Mouse (Mus musculus) frontal cortex, postnatal 10 days (tissue): ENCODE measurements around the gene BC049352.

Experiments used
- DNase-seq, 2 experiments: peaks; one replicate each; pipeline ENCODE4 v3.0.0; 2022; ENCODE audit warnings: low spot score in 2 of 2, mixed read lengths in 1 of 2

BC049352 gene

GRCm38 (mm10) chr9:45299231-45300006 is 117.6 kb downstream of the BC049352 start:
- DNase-seq: no peak
